Mouse (Mus musculus): ENCODE data around the gene Ifitm2. TPM values are rescaled to one million over a fixed set of nuclear protein-coding genes. Genes with fewer than 3 reads are reported as not detected.

The Ifitm2 gene
- total and polyA plus RNA-seq, 2 experiments from 2014 or later: 82.4 to 281 TPM

GRCm38 (mm10) chr7:140919911-140920310 lies 35.9 kb downstream of the Ifitm2 start:
- no peaks in the 10 kb centered on the region for H3K9me3 ChIP-seq (ENCODE audit: low read length)
- H3K4me2 ChIP-seq (ENCODE audit: low read depth, low read length): no peak overlapping the region
- no peak overlapping the region for H3K4me3 ChIP-seq (ENCODE audit: low read length)
- no peak for TF ChIP-seq CTCF (IDR thresholded peaks at IDR 0.05; ENCODE audit: low read depth)
- peaks cover 13% of the 10 kb centered on the region for H3K4me1 ChIP-seq (ENCODE audit: insufficient read depth, low read length)
- H3K9ac ChIP-seq (replicated peaks; ENCODE audit: low read length): no peak overlapping the region
- 79% methylated on average over 4 of the region's 4 CpGs for WGBS
- no peaks in the 10 kb centered on the region for H3K36me3 ChIP-seq (ENCODE audit: insufficient read depth, low read length)
- ATAC-seq (no peak), DNase-seq (ENCODE audit: low spot score) (no peak)
- peaks cover 49% of the 10 kb centered on the region for H3K27me3 ChIP-seq (ENCODE audit: insufficient read depth, low read length)
- H3K27ac ChIP-seq: no peak overlapping the region

GRCm38 (mm10) chr7:140914031-140914690 lies 41.6 kb downstream of the Ifitm2 start:
- H3K9ac ChIP-seq (replicated peaks; ENCODE audit: low read length): no peak overlapping the region
- no peaks in the 10 kb centered on the region for H3K9me3 ChIP-seq (ENCODE audit: low read length)
- ATAC-seq (no peak), DNase-seq (ENCODE audit: low spot score) (no peak)
- no peak overlapping the region for H3K4me3 ChIP-seq (ENCODE audit: low read length)
- no peak overlapping the region for H3K27ac ChIP-seq
- 86% methylated on average over 8 of the region's 8 CpGs for WGBS
- H3K36me3 ChIP-seq (ENCODE audit: insufficient read depth, low read length): no peaks in the 10 kb centered on the region
- TF ChIP-seq CTCF (IDR thresholded peaks at IDR 0.05; ENCODE audit: low read depth): no peak
- no peaks in the 10 kb centered on the region for H3K4me1 ChIP-seq (ENCODE audit: insufficient read depth, low read length)
- no peak overlapping the region for H3K4me2 ChIP-seq (ENCODE audit: low read depth, low read length)
- H3K27me3 ChIP-seq (ENCODE audit: insufficient read depth, low read length): 0 out of 2 replicates have a peak, but pooled peaks cover 4% of the 10 kb centered on the region

GRCm38 (mm10) chr7:140912846-140913482 lies 42.8 kb downstream of the Ifitm2 start:
- Histone ChIP-seq H3K4me3 (ENCODE audit: low read length) (no peak overlapping the region), H3K4me1 (ENCODE audit: insufficient read depth, low read length) (peaks cover 5% of the 10 kb centered on the region; the same call in 1 of the 2 replicates), H3K27me3 (ENCODE audit: insufficient read depth, low read length) (0 out of 2 replicates have a peak, but pooled peaks cover under 1% of the 10 kb centered on the region), H3K27ac (no peak overlapping the region), H3K9me3 (ENCODE audit: low read length) (no peaks in the 10 kb centered on the region), H3K4me2 (ENCODE audit: low read depth, low read length) (no peak overlapping the region), H3K9ac (replicated peaks; ENCODE audit: low read length) (no peak overlapping the region), H3K36me3 (ENCODE audit: insufficient read depth, low read length) (no peaks in the 10 kb centered on the region)
- no peak for TF ChIP-seq CTCF (IDR thresholded peaks at IDR 0.05; ENCODE audit: low read depth)
- ATAC-seq (no peak), DNase-seq (ENCODE audit: low spot score) (no peak)
- WGBS: 76% methylated on average over 5 of the region's 5 CpGs

GRCm38 (mm10) chr7:140912293-140912692 lies 43.5 kb downstream of the Ifitm2 start:
- Histone ChIP-seq H3K9me3 (ENCODE audit: low read length) (no peaks in the 10 kb centered on the region), H3K4me3 (ENCODE audit: low read length) (no peak overlapping the region), H3K9ac (replicated peaks; ENCODE audit: low read length) (no peak overlapping the region), H3K36me3 (ENCODE audit: insufficient read depth, low read length) (no peaks in the 10 kb centered on the region), H3K27me3 (ENCODE audit: insufficient read depth, low read length) (no peaks in the 10 kb centered on the region), H3K4me1 (ENCODE audit: insufficient read depth, low read length) (peaks cover 5% of the 10 kb centered on the region; the same call in 1 of the 2 replicates), H3K27ac (no peak overlapping the region), H3K4me2 (ENCODE audit: low read depth, low read length) (no peak overlapping the region)
- TF ChIP-seq CTCF (IDR thresholded peaks at IDR 0.05; ENCODE audit: low read depth): no peak
- 63% methylated on average over 3 of the region's 3 CpGs for WGBS
- DNase-seq (ENCODE audit: low spot score) (no peak), ATAC-seq (no peak)

- peak; percentile 78 for DNase-seq (ENCODE audit: low spot score)
- no peaks in the 10 kb centered on the region for H3K9me3 ChIP-seq (ENCODE audit: low read length)
- H3K9ac ChIP-seq (replicated peaks; ENCODE audit: low read length): 0 out of 2 replicates have a peak overlapping the region, but pooled peaks have one; percentile 13
- ATAC-seq: peak; percentile 77
- H3K4me2 ChIP-seq (ENCODE audit: low read depth, low read length): peak overlapping the region; percentile 83
- WGBS: 1% methylated on average over 19 of the region's 19 CpGs
- peak; percentile 88 for TF ChIP-seq CTCF (IDR thresholded peaks at IDR 0.05; ENCODE audit: low read depth)
- H3K36me3 ChIP-seq (ENCODE audit: insufficient read depth, low read length): no peaks in the 10 kb centered on the region
- no peak overlapping the region for H3K27ac ChIP-seq
- H3K4me3 ChIP-seq (ENCODE audit: low read length): peak overlapping the region; percentile 38
- H3K27me3 ChIP-seq (ENCODE audit: insufficient read depth, low read length): no peaks in the 10 kb centered on the region
- H3K4me1 ChIP-seq (ENCODE audit: insufficient read depth, low read length): peaks cover 5% of the 10 kb centered on the region; the same call in 1 of the 2 replicates
These were observed 47.1 kb downstream of the Ifitm2 start for GRCm38 (mm10) chr7:140908634-140909107.

- peak overlapping the region; percentile 83 for H3K4me2 ChIP-seq (ENCODE audit: low read depth, low read length)
- TF ChIP-seq CTCF (IDR thresholded peaks at IDR 0.05; ENCODE audit: low read depth): no peak
These were observed 47.6 kb downstream of the Ifitm2 start for GRCm38 (mm10) chr7:140908181-140908580.

More at GRCm38 (mm10) chr7:140908181-140908580, 47.6 kb downstream of the Ifitm2 start:
- peaks cover 5% of the 10 kb centered on the region; the same call in 1 of the 2 replicates for H3K4me1 ChIP-seq (ENCODE audit: insufficient read depth, low read length)
- no peaks in the 10 kb centered on the region for H3K36me3 ChIP-seq (ENCODE audit: insufficient read depth, low read length)
- DNase-seq (ENCODE audit: low spot score) (no peak), ATAC-seq (no peak)
- no peaks in the 10 kb centered on the region for H3K27me3 ChIP-seq (ENCODE audit: insufficient read depth, low read length)
- H3K9me3 ChIP-seq (ENCODE audit: low read length): no peaks in the 10 kb centered on the region
- no peak overlapping the region; the same call in 1 of the 2 replicates for H3K4me3 ChIP-seq (ENCODE audit: low read length)
- WGBS: 53% methylated on average over 7 of the region's 7 CpGs
- H3K27ac ChIP-seq: no peak overlapping the region
- no peak overlapping the region for H3K9ac ChIP-seq (replicated peaks; ENCODE audit: low read length)
